Mouse (Mus musculus) CD4-positive, CD25-positive, alpha-beta regulatory T cell, adult 4 months (primary cell): Measurements from ENCODE around the gene Mrvi1. TPM values are rescaled to one million over a fixed set of nuclear protein-coding genes. Genes with fewer than 3 reads are reported as not detected.

Experiments used
- ATAC-seq: one replicate; pipeline ENCODE4 v1.8.0; 2017
- polyA plus RNA-seq, 2 experiments: library from polyadenylated mRNA; unstranded; fragments of 100-300 nt; shearing (Covaris generic); gene quantifications; one replicate each; pipeline ENCODE4 v1.2.1; 2017

Mrvi1 gene
- under 1 TPM; 0.48 to 0.85 TPM for polyA plus RNA-seq

DNA sequence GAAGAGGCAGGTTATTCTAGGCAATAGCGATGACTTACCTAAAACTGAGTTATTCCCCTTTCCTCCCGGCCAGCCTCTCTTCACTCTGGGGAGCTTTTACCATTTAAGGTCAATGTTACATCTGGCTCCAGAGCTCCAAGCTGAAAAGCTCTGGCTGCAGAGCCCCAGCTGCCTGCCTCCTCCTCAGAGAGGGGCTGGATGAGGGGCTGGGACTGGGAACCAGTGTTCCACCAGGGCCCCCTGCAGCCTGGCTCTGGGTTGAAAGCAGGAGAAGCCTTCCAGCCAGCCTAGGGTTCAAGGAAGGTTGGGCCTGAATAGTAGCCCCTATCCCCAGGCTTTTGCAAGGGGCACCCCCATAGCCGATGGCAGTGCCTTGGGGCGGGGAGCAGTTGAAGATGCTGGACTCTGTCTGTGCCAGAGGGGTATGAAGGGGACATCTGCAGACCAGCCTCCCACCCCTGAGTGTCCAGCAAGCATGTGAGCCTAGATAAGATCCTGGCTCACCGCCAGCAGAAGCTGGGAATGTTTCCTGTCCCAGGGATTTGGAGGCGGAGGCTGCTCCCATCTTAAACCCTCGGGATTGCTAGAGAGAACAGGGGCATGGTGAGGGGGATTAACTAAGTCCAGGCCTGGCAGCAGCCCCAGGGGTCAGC lies at the start of gene Mrvi1:
TSS of gene Mrvi1 (minus strand) at position 409 of the 653 bp plus-strand sequence.
- ATAC-seq, result no peak

DNA sequence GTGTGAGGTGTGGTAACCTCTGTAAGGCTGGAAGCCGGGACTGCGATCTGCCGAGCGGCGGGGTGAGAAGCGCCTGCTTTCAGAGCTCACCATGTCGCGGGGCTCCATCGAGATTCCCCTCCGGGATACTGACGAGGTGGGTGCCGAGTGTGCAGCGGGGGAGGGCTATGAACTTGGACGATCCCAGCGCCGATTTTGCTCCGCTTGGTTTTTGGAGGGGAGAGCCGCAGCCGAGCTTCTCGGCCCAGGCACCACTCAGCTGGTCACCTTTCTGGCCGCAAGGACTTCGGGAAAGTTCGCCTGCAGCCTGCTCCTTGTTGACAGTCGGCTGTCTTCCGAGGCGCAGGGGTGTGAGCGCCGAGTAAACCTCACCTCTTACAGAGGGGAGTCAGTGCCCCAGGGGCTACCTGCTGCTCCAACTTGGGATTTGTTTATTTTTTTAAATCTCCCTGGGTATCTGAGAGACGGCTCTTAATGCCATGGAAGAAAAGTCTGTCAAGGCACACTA lies 46.8 kb upstream of the Mrvi1 start:
- ATAC-seq, result peak; percentile 56

DNA sequence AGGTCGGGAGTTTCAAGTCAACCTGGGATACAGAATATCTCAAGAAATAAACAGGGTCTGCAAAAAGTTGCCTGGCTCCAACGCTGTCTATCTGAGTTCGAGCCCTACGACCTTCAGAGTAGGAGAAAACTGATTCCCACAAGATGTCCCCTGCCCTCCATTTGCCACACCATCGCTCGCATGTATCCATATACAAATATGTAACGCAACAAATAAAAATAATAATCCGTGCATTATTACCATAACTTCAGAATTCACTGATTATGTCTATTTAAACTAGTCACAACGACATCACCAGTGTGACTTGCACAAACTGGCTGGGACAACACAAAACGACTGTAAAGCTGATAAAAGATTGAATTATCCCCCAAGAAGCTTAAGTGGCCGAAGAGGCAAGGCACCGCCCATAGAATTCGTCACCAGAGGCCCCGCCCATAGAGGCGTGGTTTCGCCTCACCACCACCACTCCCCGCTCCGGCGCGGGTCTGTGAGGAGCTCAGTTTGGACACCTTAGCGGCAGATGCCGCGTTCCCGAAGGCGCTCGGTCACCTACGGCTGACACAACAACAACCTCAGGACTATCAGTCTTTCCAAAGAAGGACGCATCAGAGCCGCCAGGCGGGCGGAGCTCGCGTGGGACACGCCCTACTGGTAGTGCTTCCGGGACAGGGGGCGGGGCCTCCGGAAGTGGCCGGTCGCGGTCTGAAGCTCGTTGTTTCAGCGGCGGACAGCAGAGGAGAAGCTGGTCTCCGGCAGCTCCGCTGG lies 46.2 kb upstream of the Mrvi1 start, which contains the start of gene Ctr9:
TSS of gene Ctr9 (plus strand) at position 671 of the 765 bp plus-strand sequence.
- ATAC-seq, result peak; percentile 94

DNA sequence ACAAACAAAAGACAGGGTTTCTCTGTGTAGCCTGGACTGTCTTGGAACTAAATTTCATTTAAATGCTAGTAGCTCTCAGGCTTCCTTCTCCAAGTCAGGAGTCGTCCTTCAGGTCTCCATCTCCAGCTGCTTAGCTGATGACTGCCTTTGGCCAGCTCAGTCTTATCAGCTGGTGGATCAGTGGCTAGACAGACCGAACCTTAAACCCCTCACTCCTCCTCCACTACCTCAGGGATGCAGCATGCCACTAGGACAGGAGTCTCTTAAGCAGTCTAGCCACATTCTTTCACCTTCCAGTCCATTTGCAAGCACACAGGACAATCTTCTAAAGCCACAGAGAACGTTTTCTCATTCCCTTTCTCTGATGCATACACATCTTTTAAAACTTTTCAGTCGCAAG lies 42.7 kb upstream of the Mrvi1 start:
- no peak for ATAC-seq

DNA sequence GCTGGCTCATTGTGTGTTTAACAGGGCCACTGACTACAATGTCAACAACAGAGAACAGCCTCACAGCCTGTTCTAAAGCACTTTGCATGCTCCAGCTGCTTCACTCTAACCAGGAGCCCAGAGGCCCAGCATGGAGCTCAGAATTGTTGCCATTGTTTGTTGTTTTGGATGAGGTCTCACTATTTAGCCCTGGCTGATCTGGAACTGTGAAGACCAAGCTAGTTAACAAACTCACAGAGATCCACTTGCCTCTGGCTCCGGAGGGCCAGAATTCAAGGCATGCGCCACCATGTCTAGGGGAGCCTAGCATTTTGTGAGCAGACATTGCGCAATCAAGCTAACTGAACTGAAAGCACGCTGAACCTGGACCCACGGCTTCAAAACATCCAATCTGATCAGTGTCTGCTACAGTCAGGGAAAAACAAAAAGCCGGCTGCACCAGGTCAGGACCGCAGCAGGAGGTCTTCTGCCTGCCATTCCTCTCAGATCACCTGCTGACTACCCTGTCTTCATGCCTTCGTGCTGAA lies 41.9 kb upstream of the Mrvi1 start:
- no peak for ATAC-seq

DNA sequence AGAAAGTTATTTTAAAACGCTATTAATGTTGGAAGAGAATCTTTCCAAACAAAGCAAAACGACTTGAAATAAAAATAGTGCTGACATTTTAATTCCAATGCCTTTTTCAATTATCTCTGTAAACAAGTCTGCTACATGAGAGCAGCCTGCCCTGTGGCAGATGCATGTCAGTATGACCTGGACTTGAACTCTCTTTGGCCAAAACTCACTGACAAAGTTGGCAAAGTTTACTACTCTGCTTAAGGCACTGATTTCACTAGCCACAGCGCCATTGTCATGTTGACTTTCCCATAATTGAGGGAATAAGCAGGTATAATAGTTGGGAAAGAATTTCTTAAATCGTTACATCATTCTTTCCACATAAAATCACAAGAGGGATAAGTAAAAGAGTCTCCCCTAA lies 38.6 kb upstream of the Mrvi1 start:
- no peak for ATAC-seq

DNA sequence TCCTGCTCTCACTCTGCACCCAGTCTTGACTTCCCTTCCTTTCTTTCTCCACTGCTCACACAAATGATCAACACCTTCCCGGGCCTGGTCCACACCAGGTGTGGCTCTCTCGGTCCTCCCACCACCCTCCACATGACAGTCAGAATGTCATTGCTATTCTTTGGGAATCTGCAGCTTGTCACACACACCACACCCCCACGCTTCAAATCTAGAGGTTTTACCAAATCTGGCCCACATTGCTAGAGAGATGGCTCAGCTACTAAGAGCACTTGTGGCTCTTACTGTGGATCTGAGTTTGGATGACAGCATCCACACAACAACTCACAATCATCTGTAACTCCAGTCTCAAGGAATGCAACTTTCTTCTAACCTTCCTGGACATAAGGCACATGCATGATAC lies 34.7 kb upstream of the Mrvi1 start:
- no peak for ATAC-seq

DNA sequence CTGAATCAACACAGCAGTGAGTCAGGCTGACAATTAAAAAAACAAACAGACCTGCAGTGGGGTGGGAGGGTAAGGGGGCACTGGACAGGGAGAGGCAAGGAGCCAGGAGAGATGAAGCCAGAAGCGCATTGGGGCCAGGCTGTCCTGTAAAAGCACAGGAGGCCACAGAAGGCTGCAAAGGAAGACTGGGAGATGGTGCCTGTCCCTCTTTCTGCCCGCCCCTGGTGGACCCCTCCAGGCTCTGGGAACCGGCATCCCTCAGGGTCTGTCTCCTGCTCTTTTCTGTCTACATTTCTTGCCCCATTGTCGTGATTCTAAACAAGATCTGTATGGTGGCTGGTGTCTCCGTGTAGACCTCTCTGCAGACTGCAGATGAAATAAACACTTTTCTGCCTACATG lies 33.5 kb upstream of the Mrvi1 start:
- ATAC-seq, result no peak

DNA sequence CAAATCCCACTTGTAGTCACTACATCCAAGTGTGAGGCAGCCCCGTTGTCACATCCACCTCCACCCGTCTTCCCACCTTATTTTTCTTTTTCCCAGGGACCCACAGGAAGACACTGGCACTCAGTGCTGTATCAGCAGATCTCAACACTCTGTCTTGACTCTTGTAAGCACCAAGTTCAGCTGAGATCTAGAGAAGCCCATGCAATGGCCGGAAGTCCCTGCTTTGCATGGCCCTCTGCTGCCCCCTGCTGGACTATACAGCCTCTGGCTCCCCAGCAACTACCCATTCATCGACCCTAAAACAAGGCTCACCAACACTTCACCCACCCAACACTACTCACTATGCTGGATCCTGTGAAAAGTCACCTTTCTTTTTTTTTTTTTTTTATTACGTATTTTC lies 32.6 kb upstream of the Mrvi1 start:
- peak; percentile 98 for ATAC-seq

DNA sequence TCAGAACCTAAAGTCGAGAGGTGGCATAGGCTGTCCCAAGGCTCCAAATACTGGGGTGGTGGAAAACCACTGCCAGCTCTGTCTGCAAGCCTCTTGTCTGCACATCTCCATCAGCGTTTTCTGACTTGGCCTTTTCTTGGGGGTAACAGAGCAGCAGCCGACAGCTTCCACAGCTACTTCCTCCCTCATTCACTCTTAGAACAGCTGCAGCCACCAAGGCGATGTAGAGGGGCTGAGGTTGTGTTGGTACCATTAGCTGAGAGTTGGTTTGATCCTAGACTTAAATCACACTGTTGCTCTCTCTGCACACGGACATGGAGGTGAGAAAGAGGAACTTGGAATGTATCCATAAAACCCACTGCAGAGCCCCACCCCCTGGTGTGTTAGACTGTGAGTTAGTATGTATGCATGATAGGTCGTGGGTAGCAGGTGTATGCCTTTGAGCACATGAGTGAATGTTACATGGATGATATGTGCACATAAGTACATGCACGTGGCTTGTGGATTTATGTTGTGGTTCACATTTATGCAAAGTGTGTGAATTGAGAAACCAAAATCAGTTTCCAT lies 31.9 kb upstream of the Mrvi1 start:
- no peak for ATAC-seq

DNA sequence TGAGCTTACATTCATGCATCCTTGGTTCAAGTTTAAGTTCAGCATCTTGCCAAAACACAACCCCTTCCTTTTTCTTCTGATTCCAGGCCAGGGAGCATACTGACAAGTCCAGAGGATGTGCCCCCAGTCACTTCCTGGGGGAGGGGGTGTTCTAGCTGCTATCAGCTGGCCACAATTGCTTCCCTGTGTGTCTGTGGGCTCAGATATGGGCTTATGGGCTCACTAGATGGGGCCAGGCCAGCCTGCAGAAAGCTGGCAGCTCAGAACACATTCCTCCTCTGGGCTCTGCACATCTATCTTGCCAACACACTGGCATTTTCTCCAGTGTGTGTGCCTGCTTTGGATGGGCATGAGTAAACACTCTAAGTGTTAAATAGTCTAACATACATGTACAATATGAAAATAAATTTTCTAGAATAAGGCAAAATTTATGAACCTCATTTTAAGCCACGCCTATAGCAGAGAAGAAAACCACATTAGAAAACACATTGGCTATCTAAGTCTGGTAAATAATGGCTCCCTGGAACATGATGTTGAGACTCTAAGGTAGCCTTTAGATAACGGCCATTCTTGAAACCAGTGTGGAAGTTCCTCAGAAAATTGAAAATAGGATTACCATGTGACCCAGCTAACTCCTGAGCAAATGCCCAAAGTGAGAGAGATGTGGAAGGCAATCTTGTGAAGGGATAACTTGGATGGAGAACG lies 22.0 kb upstream of the Mrvi1 start:
- no peak for ATAC-seq

DNA sequence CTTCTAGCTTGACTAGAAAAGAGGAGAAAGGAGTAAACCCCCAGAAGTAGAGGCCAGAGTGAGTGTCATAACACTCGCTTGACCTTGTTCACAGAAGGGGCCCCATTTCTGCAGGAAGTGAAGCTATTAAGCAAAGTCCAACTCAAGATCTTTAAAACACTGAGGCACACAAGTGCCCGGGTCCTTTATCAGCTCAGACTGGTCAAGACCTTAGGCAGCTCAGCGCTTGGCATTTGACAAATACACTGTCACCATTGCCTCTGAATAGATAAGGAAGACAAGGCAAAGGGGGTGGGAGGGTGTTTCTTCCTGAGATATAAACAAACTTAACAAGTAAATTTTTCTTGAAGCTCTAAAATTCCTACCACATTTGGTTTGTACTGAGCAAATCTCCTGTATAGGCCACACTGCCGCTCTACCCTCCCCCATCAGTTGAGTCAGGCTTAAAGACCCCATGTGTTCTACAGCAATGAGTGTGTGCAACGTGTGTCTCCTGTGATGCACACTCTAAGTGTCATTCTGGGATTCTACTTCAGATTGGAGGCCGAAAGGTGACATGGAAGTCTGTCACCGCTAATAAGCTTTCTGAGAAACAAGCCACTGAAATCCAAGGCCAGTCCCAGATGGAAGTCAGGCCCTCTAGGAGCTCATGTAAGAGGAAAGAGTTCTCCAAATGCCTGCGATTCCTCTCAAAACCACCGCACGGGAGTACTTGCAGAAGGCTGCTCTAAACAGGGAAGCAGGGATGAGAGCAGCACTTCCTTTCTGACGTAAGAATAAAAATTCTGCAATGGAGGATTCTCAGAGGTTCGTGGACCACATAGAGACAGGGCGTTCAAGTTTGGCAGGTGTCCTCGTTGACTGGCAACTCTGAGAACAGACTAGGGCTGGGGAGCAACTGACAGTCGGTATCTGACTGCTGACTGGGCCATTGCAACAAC lies 16.9 kb upstream of the Mrvi1 start:
- no peak for ATAC-seq

DNA sequence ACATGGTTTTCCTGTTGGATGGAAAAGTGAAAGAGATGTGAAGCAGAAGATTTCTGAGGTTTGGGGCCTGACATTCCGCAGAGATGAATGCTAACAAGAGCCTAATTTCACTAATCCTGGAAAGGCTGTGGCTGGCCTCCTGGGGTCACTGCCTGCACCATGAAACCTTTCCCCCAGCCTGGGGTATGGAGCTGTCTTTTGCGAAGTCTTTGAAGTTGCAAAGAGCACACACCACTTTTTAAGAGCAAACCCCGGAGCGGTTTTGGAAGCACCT lies 8.9 kb upstream of the Mrvi1 start:
- ATAC-seq, result no peak

DNA sequence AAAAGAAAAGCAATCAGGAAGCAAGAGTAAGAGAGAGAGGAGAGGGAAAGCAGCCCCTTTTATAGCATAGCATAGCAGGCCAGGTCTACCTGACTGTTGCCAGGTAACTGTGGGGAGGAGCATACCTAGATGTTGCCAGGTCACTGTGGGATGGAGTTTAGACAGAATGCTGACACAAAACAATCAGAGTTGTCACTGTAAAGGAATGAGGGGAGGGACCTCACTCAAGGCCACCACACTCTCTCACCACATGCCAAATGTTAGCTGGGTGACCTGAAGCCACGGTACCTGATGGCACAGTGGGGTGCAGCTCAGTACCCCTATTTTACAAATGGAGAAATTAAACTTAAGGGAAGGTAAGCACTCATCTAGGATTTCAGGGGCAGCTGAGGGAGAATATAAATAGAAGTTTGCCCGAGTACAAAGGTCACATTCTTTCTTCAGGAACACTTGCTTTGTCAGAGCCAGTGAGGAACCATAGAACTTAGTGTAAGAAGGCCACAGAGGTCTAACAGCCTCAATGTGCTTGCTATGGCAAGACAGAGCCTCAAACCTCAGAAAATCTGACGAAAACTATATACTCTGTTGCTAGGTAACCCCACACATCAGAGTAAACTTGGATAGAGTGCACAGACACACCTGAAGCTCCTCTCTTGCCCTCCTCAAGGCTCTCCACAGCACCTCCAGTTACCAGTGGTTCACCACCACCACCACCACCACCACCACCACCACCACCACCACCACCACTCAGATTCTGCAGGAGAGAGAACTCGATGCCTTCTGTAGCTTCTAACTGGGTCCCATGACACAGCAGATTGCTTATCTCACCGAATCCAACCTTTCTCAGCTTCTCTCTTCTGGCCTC lies 8.3 kb upstream of the Mrvi1 start:
- no peak for ATAC-seq

DNA sequence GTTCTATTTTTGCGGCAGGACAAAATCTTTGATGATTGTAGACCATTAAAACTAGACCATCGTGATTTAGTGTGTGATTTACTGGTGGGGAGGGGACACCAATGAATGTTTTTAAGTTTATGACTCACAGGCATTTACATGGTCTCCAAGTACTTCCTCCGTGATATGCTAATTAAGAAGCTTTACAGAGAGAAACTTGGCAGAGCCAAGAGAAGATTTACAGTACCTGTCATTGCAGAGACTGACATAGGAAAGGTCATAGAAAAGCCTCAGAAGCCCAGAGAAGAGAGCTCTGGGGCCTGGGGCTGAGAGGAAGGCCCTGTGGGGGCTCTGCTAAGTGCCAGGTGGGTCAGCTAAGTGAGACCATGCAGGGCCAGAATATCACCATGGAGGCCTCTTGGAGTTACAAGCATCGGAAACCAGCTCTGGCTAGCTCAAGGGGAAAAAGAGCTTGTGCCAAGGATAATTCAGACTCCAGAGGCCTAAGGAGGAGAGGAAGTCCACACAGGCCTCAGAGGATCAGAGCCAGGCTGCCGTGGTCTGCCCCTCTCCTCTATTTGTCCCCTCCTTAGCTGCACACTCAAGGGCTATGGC lies 7.1 kb upstream of the Mrvi1 start:
- no peak for ATAC-seq

DNA sequence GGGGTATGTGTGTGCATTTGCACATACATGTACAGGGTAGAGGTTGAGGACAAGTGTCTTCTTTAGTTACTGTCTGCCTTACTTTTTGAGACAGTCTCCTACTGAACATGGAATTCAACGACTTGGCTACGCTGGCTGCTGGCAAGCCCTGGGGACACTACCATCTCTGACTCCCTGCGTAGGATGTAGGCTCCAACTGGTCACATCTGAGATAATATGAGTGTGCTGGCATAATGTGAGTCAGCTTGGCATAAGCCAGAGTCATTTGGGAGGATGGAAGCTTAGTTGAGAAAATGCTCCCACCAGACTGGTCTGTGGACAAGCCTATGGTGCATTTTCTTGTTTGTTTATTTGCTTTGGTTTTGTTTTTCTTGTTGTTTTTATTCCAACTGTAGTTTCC lies 5.8 kb upstream of the Mrvi1 start:
- no peak for ATAC-seq

DNA sequence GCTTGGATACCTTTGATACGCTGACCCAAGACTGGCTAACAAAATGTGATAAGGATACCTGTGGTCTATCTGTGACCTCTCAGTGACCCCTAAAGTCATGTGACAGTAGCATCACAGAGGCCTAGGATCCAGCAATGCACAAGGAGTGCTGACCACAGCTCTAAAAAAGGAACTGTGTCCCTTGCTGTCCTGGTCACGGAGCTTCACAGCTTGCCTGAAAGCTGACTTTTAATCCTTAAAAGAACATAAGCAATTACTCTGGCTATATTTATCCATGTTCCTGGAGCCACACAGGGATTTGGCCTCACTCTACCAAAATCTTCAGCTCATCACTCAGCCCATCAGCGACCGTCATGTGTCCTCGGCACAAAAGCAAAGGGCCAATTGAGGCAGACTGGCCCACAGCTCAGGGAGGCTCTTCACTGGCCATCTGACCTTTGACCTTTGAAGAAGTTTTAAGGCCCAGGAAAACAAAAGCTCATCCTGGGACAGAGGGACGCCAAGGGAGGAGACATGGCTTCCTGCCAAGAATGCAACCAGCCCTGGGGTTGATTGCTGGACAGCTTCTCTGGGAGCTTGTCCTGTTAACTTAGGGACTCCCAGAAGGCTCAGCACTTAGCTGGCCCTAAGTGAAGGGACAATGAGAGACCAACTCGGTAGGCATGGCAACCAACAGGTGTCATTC lies 3.5 kb upstream of the Mrvi1 start:
- ATAC-seq, result no peak

DNA sequence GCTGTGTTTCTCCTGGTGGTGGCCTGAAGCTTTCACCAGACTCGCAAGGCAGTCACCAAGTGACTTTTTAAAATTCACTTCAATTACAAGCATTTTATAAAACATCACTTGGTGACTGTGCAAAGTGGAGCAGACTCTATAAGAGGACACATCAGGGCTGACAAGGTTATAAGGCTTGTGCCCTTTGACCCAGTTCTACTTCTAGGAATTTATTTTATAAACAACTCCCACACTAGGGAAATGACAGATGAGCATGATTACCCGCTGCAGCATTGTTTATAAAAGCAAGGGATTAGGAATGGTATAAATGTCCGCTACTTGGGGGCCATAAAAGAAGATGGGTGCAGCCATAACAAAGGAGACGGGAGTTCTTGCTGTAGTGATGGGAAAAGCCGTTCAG lies 1.4 kb upstream of the Mrvi1 start:
- ATAC-seq, result no peak

DNA sequence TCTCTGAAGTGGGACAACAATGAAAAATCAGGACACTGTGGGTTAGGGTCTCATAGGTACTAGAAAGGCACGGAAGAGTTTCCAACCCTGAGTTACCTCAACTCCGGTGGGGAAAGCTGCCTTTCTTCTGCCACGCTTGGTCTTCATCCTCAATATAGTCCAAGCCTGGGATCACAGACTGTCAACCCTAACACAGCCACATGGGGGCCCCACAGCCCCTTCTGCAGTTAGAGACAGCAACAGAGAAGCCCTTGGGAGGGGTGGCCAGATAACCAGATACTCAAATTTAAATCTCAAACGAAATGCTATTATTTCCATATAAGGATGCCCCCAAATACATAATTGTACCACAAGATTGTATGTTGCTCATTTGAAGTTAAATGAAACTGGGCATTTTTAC lies 503 bp upstream of the Mrvi1 start:
- ATAC-seq, result no peak

DNA sequence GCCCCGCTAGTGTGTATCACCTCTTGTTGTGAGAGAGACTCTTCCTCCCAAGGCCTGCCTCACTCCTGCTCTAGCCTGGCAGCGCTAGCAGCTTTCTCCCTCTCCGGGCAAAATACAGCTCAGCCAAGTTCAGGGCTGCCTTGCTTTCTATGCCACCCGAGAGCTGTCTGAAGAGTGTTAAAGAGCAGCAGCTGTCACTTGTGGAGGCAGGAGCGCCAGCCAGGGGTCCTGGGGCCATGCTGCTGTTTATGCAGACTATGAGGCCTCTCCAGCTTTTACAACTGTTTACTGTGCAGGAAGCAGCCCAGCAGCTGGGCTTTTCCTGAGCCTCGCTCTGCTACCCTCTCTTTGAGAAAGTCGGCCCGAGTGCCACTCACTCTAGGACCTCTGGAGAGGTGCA lies 1.2 kb downstream of the Mrvi1 start:
- ATAC-seq, result no peak
